Mouse (Mus musculus): Measurements from ENCODE around the gene Llgl1.
A peak's percentile ranks its signal among the peaks of the same experiment; 100 is the strongest.

DNA sequence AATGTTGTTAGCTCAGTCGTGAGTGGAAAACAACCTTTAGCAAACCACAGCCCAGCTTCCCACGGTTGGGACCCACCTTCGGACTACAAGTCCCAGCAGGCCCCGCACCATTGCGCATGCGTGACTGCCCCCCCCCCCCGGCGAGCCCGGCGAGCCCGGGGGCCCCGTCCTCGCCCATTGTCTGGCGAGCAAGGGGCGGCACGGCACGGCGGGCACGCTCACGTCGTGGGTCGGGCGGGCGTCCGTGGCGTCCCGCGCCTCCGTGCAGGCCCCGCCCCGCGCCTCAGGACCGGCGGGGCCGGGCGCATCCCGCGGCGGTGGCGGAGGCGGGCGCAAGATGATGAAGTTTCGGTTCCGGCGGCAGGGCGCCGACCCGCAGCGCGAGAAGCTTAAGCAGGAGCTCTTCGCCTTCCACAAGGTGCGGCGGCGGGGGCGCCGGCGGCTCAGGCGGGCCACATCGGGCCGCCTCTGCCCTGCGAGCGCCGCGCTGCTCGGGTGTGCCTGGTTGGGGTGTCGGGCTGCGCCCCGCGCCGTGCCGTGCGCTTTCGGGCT is at the start of gene Llgl1:
- TF ChIP-seq POLR2A (IDR thresholded peaks at IDR 0.05; ENCODE audit: insufficient read depth, low read depth, low read length) (peak; percentile 55; the same call in 1 of the 2 replicates), CTCF (IDR thresholded peaks at IDR 0.05) (no peak), EP300 (IDR thresholded peaks at IDR 0.05; ENCODE audit: insufficient read depth, low read depth, low read length) (no peak)
